Mouse (Mus musculus): Measurements from ENCODE around the gene Dph2. TPM values are rescaled to one million over a fixed set of nuclear protein-coding genes. Genes with fewer than 3 reads are reported as not detected.

The Dph2 gene
- polyA plus RNA-seq, 2 experiments = 17.0 to 18.4 TPM

DNA sequence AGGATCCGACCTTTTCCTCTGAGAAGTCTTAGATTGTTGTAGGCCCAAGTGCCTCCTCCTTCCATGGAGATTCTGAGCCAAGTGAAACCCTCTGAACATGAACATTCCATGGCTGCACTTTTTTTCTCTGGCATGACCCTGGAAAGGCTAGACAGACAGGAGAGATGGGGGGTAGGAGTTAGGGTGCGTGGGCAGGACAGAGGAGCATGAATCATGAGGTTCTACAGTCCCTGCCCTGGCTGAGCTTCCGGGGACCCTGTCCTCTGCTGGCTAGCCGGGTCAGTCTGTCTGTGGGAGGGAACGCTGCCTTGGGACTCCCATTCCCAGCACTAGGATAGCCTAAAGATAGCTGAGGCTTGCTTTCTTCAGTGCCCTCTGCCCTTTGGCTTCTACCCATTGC lies 47.4 kb downstream of the Dph2 start:
- H3K27me3 ChIP-seq (ENCODE audit: control insufficient read depth, insufficient read depth, low read length) = no peaks in the 10 kb centered on the region
- TF ChIP-seq POLR2A (IDR thresholded peaks at IDR 0.05; ENCODE audit: borderline replicate concordance, extremely low read depth, insufficient read depth, insufficient read length) = no peak
- no peak overlapping the region for H3K27ac ChIP-seq (replicated peaks; ENCODE audit: low read depth, low read length)
- peaks cover 25% of the 10 kb centered on the region for H3K36me3 ChIP-seq (ENCODE audit: control insufficient read depth, insufficient read depth, low read length)
- no peak for ATAC-seq (ENCODE audit: low FRiP score, low read depth)
- H3K9ac ChIP-seq (ENCODE audit: low read depth, low read length, severe bottlenecking) = no peak overlapping the region
- 83% methylated on average over 5 of the region's 5 CpGs for WGBS
- no peak for DNase-seq (ENCODE audit: low spot score)
- no peak overlapping the region for H3K4me2 ChIP-seq (replicated peaks; ENCODE audit: low read depth, low read length, severe bottlenecking)
- no peaks in the 10 kb centered on the region for H3K4me1 ChIP-seq (ENCODE audit: control insufficient read depth, insufficient read depth, low read length)
- H3K4me3 ChIP-seq (replicated peaks; ENCODE audit: low read length) = no peak overlapping the region
- no peaks in the 10 kb centered on the region for H3K9me3 ChIP-seq (ENCODE audit: control insufficient read depth, low read length)

DNA sequence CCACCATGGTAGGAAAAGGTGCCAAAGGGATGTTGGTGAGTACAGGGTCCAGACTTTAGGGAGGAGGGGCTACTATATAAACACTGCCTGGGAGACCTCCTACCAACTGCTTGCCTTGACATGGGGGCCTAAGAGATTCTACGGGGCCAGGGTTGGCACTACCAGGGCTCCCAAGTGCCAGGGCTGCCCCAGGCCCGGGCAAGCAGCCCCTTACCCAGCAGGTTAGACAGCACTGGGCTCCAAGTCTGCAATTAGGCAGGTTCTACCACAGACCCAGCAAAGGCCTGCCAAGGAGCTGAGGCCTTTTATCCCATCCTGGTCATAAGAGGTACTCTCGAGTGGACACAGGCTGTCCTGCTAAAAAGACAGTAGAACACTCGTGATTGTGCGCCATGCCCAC lies 48.7 kb downstream of the Dph2 start:
- Histone ChIP-seq H3K27ac (replicated peaks; ENCODE audit: low read depth, low read length) (no peak overlapping the region), H3K4me3 (replicated peaks; ENCODE audit: low read length) (no peak overlapping the region), H3K4me1 (ENCODE audit: control insufficient read depth, insufficient read depth, low read length) (no peaks in the 10 kb centered on the region), H3K9me3 (ENCODE audit: control insufficient read depth, low read length) (no peaks in the 10 kb centered on the region), H3K36me3 (ENCODE audit: control insufficient read depth, insufficient read depth, low read length) (peaks cover 17% of the 10 kb centered on the region), H3K4me2 (replicated peaks; ENCODE audit: low read depth, low read length, severe bottlenecking) (no peak overlapping the region), H3K9ac (ENCODE audit: low read depth, low read length, severe bottlenecking) (no peak overlapping the region), H3K27me3 (ENCODE audit: control insufficient read depth, insufficient read depth, low read length) (no peaks in the 10 kb centered on the region)
- WGBS = 95% methylated on average over 5 of the region's 5 CpGs
- ATAC-seq (ENCODE audit: low FRiP score, low read depth) = no peak
- no peak for TF ChIP-seq POLR2A (IDR thresholded peaks at IDR 0.05; ENCODE audit: borderline replicate concordance, extremely low read depth, insufficient read depth, insufficient read length)
- DNase-seq (ENCODE audit: low spot score) = no peak

DNA sequence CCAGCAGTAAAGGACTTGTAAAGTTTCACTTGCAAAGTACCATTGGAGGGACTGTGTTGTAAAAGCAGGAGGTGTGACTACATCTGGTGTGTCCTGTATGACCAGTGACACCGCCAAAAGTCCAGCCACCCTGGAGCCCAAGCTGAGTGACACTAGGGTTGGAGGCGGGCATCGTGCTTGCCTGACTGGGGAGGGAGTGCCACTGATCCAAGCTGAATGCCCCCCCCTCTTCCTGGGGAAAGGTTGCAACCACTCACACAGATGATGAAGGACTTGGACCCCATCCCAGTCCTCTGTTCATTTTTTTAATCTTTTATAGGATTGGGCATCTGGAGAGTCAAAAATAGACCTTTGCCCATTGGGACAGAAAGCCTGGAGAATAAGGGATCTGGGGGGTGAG lies 50.3 kb downstream of the Dph2 start:
- Histone ChIP-seq H3K27me3 (ENCODE audit: control insufficient read depth, insufficient read depth, low read length) (no peaks in the 10 kb centered on the region), H3K4me3 (replicated peaks; ENCODE audit: low read length) (no peak overlapping the region), H3K27ac (replicated peaks; ENCODE audit: low read depth, low read length) (no peak overlapping the region), H3K36me3 (ENCODE audit: control insufficient read depth, insufficient read depth, low read length) (peaks cover 17% of the 10 kb centered on the region), H3K9ac (ENCODE audit: low read depth, low read length, severe bottlenecking) (no peak overlapping the region), H3K4me2 (replicated peaks; ENCODE audit: low read depth, low read length, severe bottlenecking) (no peak overlapping the region), H3K9me3 (ENCODE audit: control insufficient read depth, low read length) (no peaks in the 10 kb centered on the region), H3K4me1 (ENCODE audit: control insufficient read depth, insufficient read depth, low read length) (peaks cover 6% of the 10 kb centered on the region)
- ATAC-seq (ENCODE audit: low FRiP score, low read depth) = no peak
- 53% methylated on average over 3 of the region's 3 CpGs for WGBS
- TF ChIP-seq POLR2A (IDR thresholded peaks at IDR 0.05; ENCODE audit: borderline replicate concordance, extremely low read depth, insufficient read depth, insufficient read length) = no peak
- DNase-seq (ENCODE audit: low spot score) = no peak

DNA sequence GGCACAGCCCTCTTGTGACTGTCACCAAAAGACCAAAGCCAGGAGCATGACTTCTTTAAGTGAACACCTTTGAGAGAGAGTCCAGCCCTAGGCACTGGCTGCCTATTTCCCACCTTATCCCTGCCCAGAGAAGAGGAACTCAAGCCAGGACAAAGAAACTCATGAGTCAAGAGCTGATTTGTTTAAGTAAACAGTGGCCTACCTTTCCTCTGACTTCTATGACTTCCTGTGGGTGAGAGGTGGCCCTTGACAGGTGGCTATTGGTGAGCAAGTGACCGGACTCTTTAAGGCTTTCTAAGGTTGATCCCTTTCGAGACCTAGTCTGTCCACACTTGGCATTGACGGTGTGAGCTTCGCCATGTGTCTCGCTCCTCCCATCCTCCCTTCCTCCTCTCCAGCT lies 51.0 kb downstream of the Dph2 start:
- Histone ChIP-seq H3K36me3 (ENCODE audit: control insufficient read depth, insufficient read depth, low read length) (peaks cover 12% of the 10 kb centered on the region), H3K4me3 (replicated peaks; ENCODE audit: low read length) (no peak overlapping the region), H3K9ac (ENCODE audit: low read depth, low read length, severe bottlenecking) (no peak overlapping the region), H3K4me2 (replicated peaks; ENCODE audit: low read depth, low read length, severe bottlenecking) (no peak overlapping the region), H3K27ac (replicated peaks; ENCODE audit: low read depth, low read length) (no peak overlapping the region), H3K9me3 (ENCODE audit: control insufficient read depth, low read length) (no peaks in the 10 kb centered on the region), H3K4me1 (ENCODE audit: control insufficient read depth, insufficient read depth, low read length) (peaks cover 6% of the 10 kb centered on the region), H3K27me3 (ENCODE audit: control insufficient read depth, insufficient read depth, low read length) (no peaks in the 10 kb centered on the region)
- 88% methylated on average over 5 of the region's 5 CpGs for WGBS
- no peak for TF ChIP-seq POLR2A (IDR thresholded peaks at IDR 0.05; ENCODE audit: borderline replicate concordance, extremely low read depth, insufficient read depth, insufficient read length)
- ATAC-seq (ENCODE audit: low FRiP score, low read depth) (no peak), DNase-seq (ENCODE audit: low spot score) (no peak)

DNA sequence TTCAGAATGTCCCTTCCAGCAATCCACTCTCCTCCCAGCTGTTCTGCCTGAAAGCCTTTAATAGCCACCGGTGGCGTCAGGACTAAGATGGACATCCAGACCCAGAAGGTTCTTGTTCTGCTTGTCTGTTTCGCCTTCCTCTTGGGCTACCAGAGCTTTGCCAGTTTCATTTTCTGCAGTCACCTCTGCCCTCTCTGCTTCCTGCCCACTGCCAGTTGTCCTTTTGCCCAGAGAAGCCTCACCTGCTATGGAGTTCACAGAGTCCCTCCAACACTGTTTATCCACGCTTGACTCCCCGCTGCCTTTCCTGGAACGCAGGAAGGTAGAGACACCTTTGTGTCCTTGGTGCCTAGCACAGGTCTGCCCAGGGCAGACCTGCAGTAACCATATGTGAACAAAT lies 52.5 kb downstream of the Dph2 start:
- Histone ChIP-seq H3K9me3 (ENCODE audit: control insufficient read depth, low read length) (no peaks in the 10 kb centered on the region), H3K27ac (replicated peaks; ENCODE audit: low read depth, low read length) (no peak overlapping the region), H3K9ac (ENCODE audit: low read depth, low read length, severe bottlenecking) (no peak overlapping the region), H3K4me1 (ENCODE audit: control insufficient read depth, insufficient read depth, low read length) (peaks cover 11% of the 10 kb centered on the region), H3K36me3 (ENCODE audit: control insufficient read depth, insufficient read depth, low read length) (peaks cover 9% of the 10 kb centered on the region; the same call in 1 of the 2 replicates), H3K4me2 (replicated peaks; ENCODE audit: low read depth, low read length, severe bottlenecking) (no peak overlapping the region), H3K27me3 (ENCODE audit: control insufficient read depth, insufficient read depth, low read length) (no peaks in the 10 kb centered on the region), H3K4me3 (replicated peaks; ENCODE audit: low read length) (no peak overlapping the region)
- no peak for DNase-seq (ENCODE audit: low spot score)
- 72% methylated on average over 6 of the region's 6 CpGs for WGBS
- no peak for ATAC-seq (ENCODE audit: low FRiP score, low read depth)
- TF ChIP-seq POLR2A (IDR thresholded peaks at IDR 0.05; ENCODE audit: borderline replicate concordance, extremely low read depth, insufficient read depth, insufficient read length) = no peak

Other genes starting within 250 kb of the Dph2 start
- 51.7 and 57.5 TPM in 2 replicates for gene Dmap1, start 209.8 kb downstream of the Dph2 start, polyA plus RNA-seq (2012; rRNA removed)
- gene Dmap1, start 209.8 kb downstream of the Dph2 start, polyA plus RNA-seq (2014; fragmentation: Nextera tagmentation; extraction: Ambion mirVana) = 66.8 and 72.4 TPM in 2 replicates
- not detected in 2 replicates for gene Gm12845, start 167.6 kb downstream of the Dph2 start, polyA plus RNA-seq (2012; rRNA removed)
- not detected in 2 replicates for gene Gm12845, start 167.6 kb downstream of the Dph2 start, polyA plus RNA-seq (2014; fragmentation: Nextera tagmentation; extraction: Ambion mirVana)
- gene Klf17, start 126.4 kb downstream of the Dph2 start, polyA plus RNA-seq (2012; rRNA removed) = not detected in 2 replicates
- gene Klf17, start 126.4 kb downstream of the Dph2 start, polyA plus RNA-seq (2014; fragmentation: Nextera tagmentation; extraction: Ambion mirVana) = not detected in 2 replicates
- gene Slc6a9, start 57.5 kb downstream of the Dph2 start, polyA plus RNA-seq (2012; rRNA removed) = 30.1 and 46.7 TPM in 2 replicates
- gene Slc6a9, start 57.5 kb downstream of the Dph2 start, polyA plus RNA-seq (2014; fragmentation: Nextera tagmentation; extraction: Ambion mirVana) = 9.7 and 12.2 TPM in 2 replicates
- 15.1 and 19.9 TPM in 2 replicates for gene Ccdc24, start 19.5 kb downstream of the Dph2 start, polyA plus RNA-seq (2012; rRNA removed)
- 1.6 and 1.8 TPM in 2 replicates for gene Ccdc24, start 19.5 kb downstream of the Dph2 start, polyA plus RNA-seq (2014; fragmentation: Nextera tagmentation; extraction: Ambion mirVana)
- gene B4galt2, start 8.5 kb downstream of the Dph2 start, polyA plus RNA-seq (2012; rRNA removed) = 95.4 and 149 TPM in 2 replicates
- gene B4galt2, start 8.5 kb downstream of the Dph2 start, polyA plus RNA-seq (2014; fragmentation: Nextera tagmentation; extraction: Ambion mirVana) = 43.4 and 48.8 TPM in 2 replicates
- gene Atp6v0b, start 4.7 kb downstream of the Dph2 start, polyA plus RNA-seq (2012; rRNA removed) = 262 and 310 TPM in 2 replicates
- 216 and 224 TPM in 2 replicates for gene Atp6v0b, start 4.7 kb downstream of the Dph2 start, polyA plus RNA-seq (2014; fragmentation: Nextera tagmentation; extraction: Ambion mirVana)
- gene Ipo13, start 23.0 kb upstream of the Dph2 start, polyA plus RNA-seq (2012; rRNA removed) = 63.4 and 75.9 TPM in 2 replicates
- gene Ipo13, start 23.0 kb upstream of the Dph2 start, polyA plus RNA-seq (2014; fragmentation: Nextera tagmentation; extraction: Ambion mirVana) = 38.8 and 40.4 TPM in 2 replicates
- 4.1 and 5.7 TPM in 2 replicates for gene Artn, start 37.7 kb upstream of the Dph2 start, polyA plus RNA-seq (2012; rRNA removed)
- 5.5 and 7.6 TPM in 2 replicates for gene Artn, start 37.7 kb upstream of the Dph2 start, polyA plus RNA-seq (2014; fragmentation: Nextera tagmentation; extraction: Ambion mirVana)
- gene St3gal3, start 242.9 kb upstream of the Dph2 start, polyA plus RNA-seq (2012; rRNA removed) = 26.1 and 30.9 TPM in 2 replicates
- gene St3gal3, start 242.9 kb upstream of the Dph2 start, polyA plus RNA-seq (2014; fragmentation: Nextera tagmentation; extraction: Ambion mirVana) = 4.8 and 5.4 TPM in 2 replicates